Mouse (Mus musculus) kidney, adult 2 months (tissue): Measurements from ENCODE around the gene Ap1s1.

Experiments used
- CTCF ChIP-seq: fragments of 200-500 bp; conservative IDR thresholded peaks from 2 replicates; pipeline ENCODE4 v1.5.1; 2011; ENCODE audit warnings: low read depth, mild to moderate bottlenecking, control low read depth, low read length, moderate library complexity, mixed read lengths; ENCODE audit not compliant: insufficient read depth, insufficient read length
- POLR2A ChIP-seq: fragments of 200-500 bp; IDR thresholded peaks from one replicate; pipeline ENCODE4 v1.6.1; 2011; ENCODE audit warnings: low read depth, low read length, control low read depth

GRCm38 (mm10) chr5:137030416-137030810 is 15.5 kb downstream of the Ap1s1 start:
- TF ChIP-seq CTCF, result no peak
- no peak for TF ChIP-seq POLR2A
